Mouse (Mus musculus): ENCODE results near the gene Dusp3. TPM values are rescaled to one million over a fixed set of nuclear protein-coding genes. Genes with fewer than 3 reads are reported as not detected.
"Not testable (repeated sequence)": the region's sequence is repeated elsewhere in the genome, so short reads cannot be mapped to it uniquely, and the experiment has no call there.

Dusp3 gene
- total RNA-seq, 1 experiment from 2014 or later, result 3.1 TPM

DNA sequence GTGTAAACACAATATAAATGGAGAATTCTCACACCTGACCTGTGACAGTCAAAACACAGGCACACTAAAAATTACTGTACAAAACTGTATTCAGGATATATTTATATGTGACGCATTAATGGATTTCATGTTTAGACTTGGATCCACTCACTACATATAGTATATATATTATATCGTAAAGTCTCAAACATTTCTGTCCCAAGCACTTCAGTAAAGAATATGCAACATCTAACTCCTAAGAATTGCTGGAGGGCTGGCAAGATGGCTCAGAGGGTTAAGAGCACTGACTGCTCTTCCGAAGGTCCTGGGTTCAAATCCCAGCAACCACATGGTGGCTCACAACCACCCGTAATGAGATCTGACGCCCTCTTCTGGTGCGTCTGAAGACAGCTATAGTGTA, 1.4 kb downstream of the Dusp3 start:
- not testable (repeated sequence) for ATAC-seq (replicated peaks in 1 of 2; ENCODE audit: insufficient read depth in 1 of 2, low FRiP score in 2 of 2, low TSS enrichment in 1 of 2, low read depth in 1 of 2, poor library complexity in 2 of 2, severe bottlenecking in 2 of 2)

DNA sequence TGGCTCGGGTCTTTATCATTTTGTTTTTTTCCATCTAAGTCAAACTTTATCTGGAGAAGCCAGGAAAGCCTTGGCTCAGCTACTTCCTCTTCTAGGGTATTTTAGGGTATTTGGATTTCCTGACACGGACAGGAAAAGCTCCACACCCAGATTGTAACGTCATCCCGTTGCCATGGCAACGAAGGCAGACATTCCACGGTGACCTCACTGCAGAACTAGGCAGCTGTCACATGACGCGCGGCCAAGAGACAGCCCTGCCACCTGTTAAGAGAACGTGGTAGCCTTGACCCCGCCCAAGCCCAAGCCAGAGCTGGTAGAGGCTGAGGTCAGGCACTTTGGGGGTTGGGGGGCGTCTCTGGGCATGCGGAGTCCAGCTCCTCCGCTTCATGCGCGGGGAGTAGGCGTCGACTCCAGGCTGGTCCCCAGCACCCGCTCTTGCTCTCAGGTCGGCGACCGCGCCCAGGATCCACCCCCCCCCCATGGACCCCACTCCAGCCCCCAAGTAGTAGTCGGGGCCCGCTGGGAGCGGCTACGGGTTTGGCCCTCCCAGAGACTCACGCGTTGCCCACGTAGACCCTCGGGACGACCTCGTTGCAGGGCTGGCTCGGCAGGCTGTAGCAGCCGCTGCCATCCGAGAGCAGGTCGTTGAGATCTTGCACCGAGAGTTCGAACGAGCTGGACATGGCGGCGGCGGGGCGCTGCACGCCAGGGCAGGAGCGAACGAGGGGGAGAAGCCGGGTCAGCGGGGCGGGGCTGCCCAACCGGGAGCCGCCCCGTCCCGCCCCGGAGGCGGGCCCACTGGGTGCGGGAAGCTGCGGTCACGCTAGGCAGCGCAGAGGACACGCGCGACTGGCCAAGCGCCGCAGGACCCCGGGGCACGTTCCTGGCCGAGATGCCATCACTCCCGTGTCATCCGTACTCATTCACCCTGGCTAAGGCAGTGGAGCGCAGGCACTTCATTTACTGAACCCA, 2.5 kb downstream of the Dusp3 start, which contains the start of gene Cfap97d1:
TSS of gene Cfap97d1 (plus strand) at position 226 of the 972 bp plus-strand sequence.
- peak; percentile 64 to 67 for ATAC-seq (replicated peaks in 1 of 2; ENCODE audit: insufficient read depth in 1 of 2, low FRiP score in 2 of 2, low TSS enrichment in 1 of 2, low read depth in 1 of 2, poor library complexity in 2 of 2, severe bottlenecking in 2 of 2)

GRCm38 (mm10) chr11:101983431-101983921, 3.3 kb downstream of the Dusp3 start:
- no peak for ATAC-seq (replicated peaks in 1 of 2; ENCODE audit: insufficient read depth in 1 of 2, low FRiP score in 2 of 2, low TSS enrichment in 1 of 2, low read depth in 1 of 2, poor library complexity in 2 of 2, severe bottlenecking in 2 of 2)

DNA sequence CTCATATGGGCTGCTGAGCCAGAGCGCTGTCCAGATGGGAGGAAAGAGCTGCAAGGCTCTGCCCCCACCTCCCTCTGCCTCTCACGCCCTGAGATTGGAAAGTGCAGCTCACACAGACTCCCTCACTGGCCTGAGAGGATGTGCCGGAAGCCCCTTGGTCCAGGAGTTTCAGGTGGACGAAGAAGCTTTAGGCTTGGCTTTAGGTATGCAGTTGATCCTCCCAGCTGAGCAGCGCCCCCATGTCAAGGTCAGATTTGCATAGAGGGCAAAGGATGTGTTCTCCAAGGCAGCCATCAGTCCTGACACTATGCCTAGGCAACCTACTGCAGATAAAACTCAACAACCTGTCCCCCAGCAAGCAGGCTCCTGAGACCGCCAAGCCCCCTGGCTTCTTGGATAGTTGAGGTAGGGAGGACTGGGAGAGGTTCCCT, 3.8 kb downstream of the Dusp3 start:
- ATAC-seq (replicated peaks in 1 of 2; ENCODE audit: insufficient read depth in 1 of 2, low FRiP score in 2 of 2, low TSS enrichment in 1 of 2, low read depth in 1 of 2, poor library complexity in 2 of 2, severe bottlenecking in 2 of 2), result no peak

DNA sequence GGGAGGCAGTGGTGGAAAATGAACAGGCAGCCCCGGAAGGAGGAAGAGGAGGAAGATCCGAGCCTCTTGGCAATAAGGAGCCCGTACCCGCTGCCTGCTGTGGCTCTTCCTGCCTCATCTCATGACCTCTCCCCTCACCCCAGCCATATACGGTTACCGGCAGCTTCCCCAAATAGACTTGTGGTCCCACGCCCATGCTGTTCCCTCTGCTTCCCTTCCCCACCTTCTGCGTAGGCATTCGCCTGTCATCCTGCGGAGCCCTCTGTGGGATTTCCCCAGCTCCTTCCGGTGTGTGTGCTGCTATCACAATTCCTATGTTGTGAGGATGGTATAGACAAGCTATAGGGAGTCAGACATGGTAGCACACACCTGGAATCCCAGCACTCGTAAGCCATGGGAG, 5.0 kb downstream of the Dusp3 start:
- peak; percentile 24 to 37; a peak in 1 of 4 replicates for ATAC-seq (replicated peaks in 1 of 2; ENCODE audit: insufficient read depth in 1 of 2, low FRiP score in 2 of 2, low TSS enrichment in 1 of 2, low read depth in 1 of 2, poor library complexity in 2 of 2, severe bottlenecking in 2 of 2)

- no peak for ATAC-seq (replicated peaks in 1 of 2; ENCODE audit: insufficient read depth in 1 of 2, low FRiP score in 2 of 2, low TSS enrichment in 1 of 2, low read depth in 1 of 2, poor library complexity in 2 of 2, severe bottlenecking in 2 of 2)
Observed at GRCm38 (mm10) chr11:101980603-101981157, 6.1 kb downstream of the Dusp3 start.

DNA sequence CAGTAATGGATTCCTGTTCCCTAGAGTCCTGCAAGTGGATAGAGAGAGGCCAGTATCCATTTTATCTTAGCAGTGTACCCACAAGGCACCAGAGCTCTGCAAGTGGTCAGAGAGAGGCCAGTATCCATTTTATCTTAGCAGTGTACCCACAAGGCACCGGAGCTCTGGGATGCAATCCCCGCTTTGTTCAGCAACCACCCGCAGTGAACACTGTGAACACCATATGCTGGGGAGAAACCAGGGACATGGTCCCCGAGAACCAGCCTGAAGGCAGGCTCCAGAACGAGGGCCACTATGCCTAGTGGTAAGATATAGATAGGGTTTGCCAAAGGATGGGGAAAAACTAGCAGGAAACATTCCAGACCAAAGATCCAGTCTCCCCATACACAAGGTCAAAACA, 7.7 kb downstream of the Dusp3 start:
- ATAC-seq (replicated peaks in 1 of 2; ENCODE audit: insufficient read depth in 1 of 2, low FRiP score in 2 of 2, low TSS enrichment in 1 of 2, low read depth in 1 of 2, poor library complexity in 2 of 2, severe bottlenecking in 2 of 2), result no peak

GRCm38 (mm10) chr11:101976949-101977348, 9.9 kb downstream of the Dusp3 start:
- ATAC-seq (replicated peaks in 1 of 2; ENCODE audit: insufficient read depth in 1 of 2, low FRiP score in 2 of 2, low TSS enrichment in 1 of 2, low read depth in 1 of 2, poor library complexity in 2 of 2, severe bottlenecking in 2 of 2), result no peak

DNA sequence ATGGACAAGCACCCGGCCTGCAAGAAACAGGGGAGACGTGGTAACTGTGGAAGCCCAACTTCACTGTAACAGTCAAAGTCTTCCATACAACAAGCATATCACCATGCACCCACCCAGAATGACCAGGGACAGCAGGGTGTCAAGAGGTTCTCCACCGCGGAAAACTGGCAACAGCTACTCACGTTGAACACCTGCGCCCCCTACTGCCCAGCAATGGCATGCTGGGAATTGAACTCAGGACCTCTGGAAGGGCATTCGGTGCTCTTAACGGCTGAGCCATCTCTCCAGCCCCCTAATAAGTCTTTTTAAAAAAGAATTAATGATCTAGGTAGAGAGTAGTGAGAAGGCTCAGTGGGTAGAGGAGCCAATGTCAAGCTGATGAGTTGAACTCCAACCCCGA, 11.9 kb downstream of the Dusp3 start:
- ATAC-seq (replicated peaks in 1 of 2; ENCODE audit: insufficient read depth in 1 of 2, low FRiP score in 2 of 2, low TSS enrichment in 1 of 2, low read depth in 1 of 2, poor library complexity in 2 of 2, severe bottlenecking in 2 of 2), result no peak

- ATAC-seq (replicated peaks in 1 of 2; ENCODE audit: insufficient read depth in 1 of 2, low FRiP score in 2 of 2, low TSS enrichment in 1 of 2, low read depth in 1 of 2, poor library complexity in 2 of 2, severe bottlenecking in 2 of 2), result no peak
Observed at GRCm38 (mm10) chr11:101974181-101974580, 12.6 kb downstream of the Dusp3 start.

DNA sequence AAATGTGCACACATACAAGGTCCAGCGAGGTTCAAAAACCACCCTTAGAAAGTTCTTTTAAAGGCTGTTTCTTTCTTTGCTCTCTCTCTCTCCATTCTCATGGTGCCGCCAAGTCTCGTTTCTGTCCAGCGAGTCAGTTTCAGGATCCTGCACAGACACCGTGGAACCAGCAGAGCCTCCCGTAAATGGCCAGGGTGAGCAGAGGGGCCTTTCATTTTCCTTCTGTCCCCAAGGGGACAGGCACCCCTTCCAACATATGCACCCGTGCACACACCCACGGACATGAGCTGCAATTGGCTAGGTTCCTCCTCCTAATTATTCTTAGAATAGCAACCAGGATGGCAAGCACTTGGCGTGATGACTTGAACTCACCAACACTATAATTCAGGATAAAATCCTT, 13.3 kb downstream of the Dusp3 start:
- ATAC-seq (replicated peaks in 1 of 2; ENCODE audit: insufficient read depth in 1 of 2, low FRiP score in 2 of 2, low TSS enrichment in 1 of 2, low read depth in 1 of 2, poor library complexity in 2 of 2, severe bottlenecking in 2 of 2), result no peak

GRCm38 (mm10) chr11:101972651-101973050, 14.2 kb downstream of the Dusp3 start:
- ATAC-seq (replicated peaks in 1 of 2; ENCODE audit: insufficient read depth in 1 of 2, low FRiP score in 2 of 2, low TSS enrichment in 1 of 2, low read depth in 1 of 2, poor library complexity in 2 of 2, severe bottlenecking in 2 of 2), result no peak

DNA sequence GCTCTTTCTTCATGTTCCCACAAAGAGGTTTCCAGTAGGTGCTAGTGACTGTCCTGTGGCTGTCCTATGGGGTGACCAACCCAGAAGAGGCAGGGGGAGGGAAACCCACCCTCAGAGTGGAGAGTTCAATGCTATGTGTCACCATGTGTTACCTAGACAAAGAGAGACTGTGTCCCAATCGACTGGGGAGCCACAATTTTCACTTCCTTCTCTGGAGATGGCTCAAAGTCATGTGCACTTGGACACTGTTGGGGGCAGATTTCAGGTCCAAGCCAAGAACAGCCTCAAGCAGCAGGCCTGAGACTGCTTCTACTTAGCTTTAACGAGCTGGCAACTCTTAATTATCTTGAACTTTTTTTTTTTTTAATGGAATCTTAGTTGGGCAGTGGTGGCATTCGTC, 14.7 kb downstream of the Dusp3 start:
- ATAC-seq (replicated peaks in 1 of 2; ENCODE audit: insufficient read depth in 1 of 2, low FRiP score in 2 of 2, low TSS enrichment in 1 of 2, low read depth in 1 of 2, poor library complexity in 2 of 2, severe bottlenecking in 2 of 2), result no peak

- no peak for ATAC-seq (replicated peaks in 1 of 2; ENCODE audit: insufficient read depth in 1 of 2, low FRiP score in 2 of 2, low TSS enrichment in 1 of 2, low read depth in 1 of 2, poor library complexity in 2 of 2, severe bottlenecking in 2 of 2)
Observed at GRCm38 (mm10) chr11:101971410-101971809, 15.4 kb downstream of the Dusp3 start.

DNA sequence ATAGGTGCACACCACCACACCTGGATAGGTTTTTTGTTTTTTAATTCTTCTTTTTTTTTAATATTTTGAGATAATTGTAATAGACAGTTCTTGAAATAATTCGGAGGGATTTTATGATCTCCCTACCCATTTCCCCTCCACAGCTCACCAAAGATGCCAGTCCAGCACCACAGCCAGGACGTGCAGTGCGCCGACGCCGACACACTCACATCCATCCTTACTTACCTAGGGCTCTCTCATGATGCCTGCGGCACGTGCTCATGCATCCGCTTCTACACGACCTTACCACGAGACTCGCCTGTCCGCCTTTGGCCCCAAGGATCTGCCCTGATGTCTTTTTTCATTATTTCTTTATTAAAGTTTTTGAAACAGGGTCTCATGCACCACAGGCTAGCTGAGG, 17.0 kb downstream of the Dusp3 start:
- no peak for ATAC-seq (replicated peaks in 1 of 2; ENCODE audit: insufficient read depth in 1 of 2, low FRiP score in 2 of 2, low TSS enrichment in 1 of 2, low read depth in 1 of 2, poor library complexity in 2 of 2, severe bottlenecking in 2 of 2)

DNA sequence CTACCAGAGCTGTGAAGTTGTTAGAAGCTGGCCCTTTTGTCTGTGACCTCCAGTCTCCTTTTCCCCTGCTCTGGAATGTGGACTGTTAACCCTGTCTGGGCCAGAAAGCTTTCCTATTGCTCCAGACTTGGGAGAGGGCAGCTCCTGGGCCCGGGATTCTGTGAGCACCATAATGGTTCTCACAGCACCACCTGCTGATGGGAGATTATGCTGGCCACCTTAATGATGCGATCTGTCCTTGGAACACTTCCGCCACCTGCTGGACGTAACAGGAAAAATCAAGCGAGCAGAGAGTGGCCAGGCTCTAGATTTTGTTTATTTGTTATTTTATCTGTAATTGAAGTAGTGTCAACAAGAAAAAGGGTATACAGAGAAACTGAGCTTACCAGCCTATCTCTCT, 18.0 kb downstream of the Dusp3 start:
- peak; percentile 77 to 78 for ATAC-seq (replicated peaks in 1 of 2; ENCODE audit: insufficient read depth in 1 of 2, low FRiP score in 2 of 2, low TSS enrichment in 1 of 2, low read depth in 1 of 2, poor library complexity in 2 of 2, severe bottlenecking in 2 of 2)

GRCm38 (mm10) chr11:101968311-101968710, 18.5 kb downstream of the Dusp3 start:
- no peak for ATAC-seq (replicated peaks in 1 of 2; ENCODE audit: insufficient read depth in 1 of 2, low FRiP score in 2 of 2, low TSS enrichment in 1 of 2, low read depth in 1 of 2, poor library complexity in 2 of 2, severe bottlenecking in 2 of 2)

DNA sequence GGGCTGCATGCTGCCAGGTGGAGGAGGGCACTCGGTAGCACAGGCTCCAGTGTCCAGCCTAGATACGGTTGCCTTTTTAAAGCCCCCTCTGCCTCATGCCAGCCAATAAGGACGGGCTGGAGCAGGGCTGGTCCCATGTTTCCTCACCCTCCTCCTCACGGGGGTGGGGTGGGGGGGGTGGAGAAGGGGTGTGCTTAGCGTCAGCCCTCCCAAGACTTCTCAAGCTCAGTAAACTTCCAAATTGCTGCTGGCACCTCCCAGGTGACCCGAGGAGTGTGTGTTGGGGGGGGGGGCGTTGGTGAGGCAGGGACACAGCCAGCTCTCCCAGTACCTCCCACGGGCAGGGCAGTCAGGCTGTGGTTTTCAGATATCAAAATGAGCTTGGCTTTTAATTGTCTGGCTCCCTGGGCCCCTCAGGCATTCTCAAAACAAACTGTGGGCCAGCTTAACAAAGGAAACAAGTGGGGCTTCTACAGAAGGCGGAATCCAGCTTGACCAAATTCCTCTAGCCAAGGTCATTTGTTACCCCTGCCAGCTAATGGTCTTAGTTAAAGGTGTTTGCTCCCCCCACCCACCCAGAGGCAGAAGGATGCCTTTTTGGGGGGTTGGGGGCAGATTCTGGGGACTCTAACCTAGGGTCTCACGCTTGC, 19.7 kb downstream of the Dusp3 start, which contains the start of gene Sost:
TSS of gene Sost (minus strand) at position 51 of the 650 bp plus-strand sequence.
- no peak for ATAC-seq (replicated peaks in 1 of 2; ENCODE audit: insufficient read depth in 1 of 2, low FRiP score in 2 of 2, low TSS enrichment in 1 of 2, low read depth in 1 of 2, poor library complexity in 2 of 2, severe bottlenecking in 2 of 2)
